Mouse (Mus musculus) hindbrain, embryonic 10.5 days (tissue): Measurements from ENCODE around the gene Zzef1. TPM values are rescaled to one million over a fixed set of nuclear protein-coding genes. Genes with fewer than 3 reads are reported as not detected.

Experiments
- DNase-seq: peaks from one replicate; pipeline ENCODE4 v3.0.0-alpha.2; 2017; ENCODE audit warnings: low spot score
- H3K27ac ChIP-seq: fragments of 300-500 bp; sonication (generic); 2 replicates; pipeline ENCODE4 v1.5.1; 2016; ENCODE audit warnings: mild to moderate bottlenecking, moderate library complexity
- H3K27me3 ChIP-seq: fragments of 300-500 bp; sonication (generic); 2 replicates; pipeline ENCODE4 v1.6.1; 2016; ENCODE audit warnings: mild to moderate bottlenecking; ENCODE audit not compliant: poor library complexity, insufficient read depth, severe bottlenecking
- H3K36me3 ChIP-seq: fragments of 300-500 bp; sonication (generic); 2 replicates; pipeline ENCODE4 v1.6.1; 2016; ENCODE audit warnings: mild to moderate bottlenecking, moderate library complexity
- H3K4me1 ChIP-seq: fragments of 300-500 bp; sonication (generic); replicated peaks from 2 replicates; pipeline ENCODE4 v1.6.1; 2016; ENCODE audit warnings: mild to moderate bottlenecking
- H3K4me3 ChIP-seq: fragments of 300-500 bp; sonication (generic); 2 replicates; pipeline ENCODE4 v1.5.1; 2016; ENCODE audit warnings: mild to moderate bottlenecking, moderate library complexity
- H3K9me3 ChIP-seq: fragments of 300-500 bp; sonication (generic); 2 replicates; pipeline ENCODE4 v1.6.1; 2016; ENCODE audit warnings: mild to moderate bottlenecking, moderate library complexity
- WGBS: fragments of 180-500 bp; shearing (Covaris S2); methylation state at CpG from one replicate; pipeline ENCODE4 v1.1.7; 2016; 5-methylcytosine and 5-hydroxymethylcytosine counted together
- polyA plus RNA-seq: library from polyadenylated mRNA; unstranded; fragments of >200 nt; fragmentation: Nextera tagmentation; extraction: Ambion mirVana; gene quantifications from 2 replicates; pipeline ENCODE4 v1.2.1, GENCODE M21; 2016

Gene Zzef1
- polyA plus RNA-seq, 1 experiment from 2014 or later = 8.6 TPM

GRCm38 (mm10) chr11:72782103-72782502 lies 13.9 kb upstream of the Zzef1 start:
- Histone ChIP-seq H3K4me1 (no peaks in the 10 kb centered on the region), H3K36me3 (no peaks in the 10 kb centered on the region), H3K27ac (no peak overlapping the region), H3K4me3 (no peak overlapping the region), H3K27me3 (no peaks in the 10 kb centered on the region), H3K9me3 (no peaks in the 10 kb centered on the region)
- no peak for DNase-seq
- 78% methylated on average over 2 of the region's 2 CpGs for WGBS

- H3K27me3 ChIP-seq = no peaks in the 10 kb centered on the region
- no peak for DNase-seq
- H3K27ac ChIP-seq = no peak overlapping the region
- H3K4me1 ChIP-seq = no peaks in the 10 kb centered on the region
- 83% methylated on average over 3 of the region's 3 CpGs for WGBS
- no peaks in the 10 kb centered on the region for H3K36me3 ChIP-seq
- H3K9me3 ChIP-seq = no peaks in the 10 kb centered on the region
- no peak overlapping the region for H3K4me3 ChIP-seq
Measured at GRCm38 (mm10) chr11:72782503-72782902, 13.5 kb upstream of the Zzef1 start.

GRCm38 (mm10) chr11:72792033-72792432 lies 4.0 kb upstream of the Zzef1 start:
- no peak overlapping the region for H3K27ac ChIP-seq
- H3K4me1 ChIP-seq = peaks cover 18% of the 10 kb centered on the region
- no peaks in the 10 kb centered on the region for H3K9me3 ChIP-seq
- no peaks in the 10 kb centered on the region for H3K36me3 ChIP-seq
- H3K27me3 ChIP-seq = no peaks in the 10 kb centered on the region
- H3K4me3 ChIP-seq = no peak overlapping the region
- DNase-seq = no peak

GRCm38 (mm10) chr11:72795149-72795454 lies 924 bp upstream of the Zzef1 start:
- 20% methylated on average over 14 of the region's 14 CpGs for WGBS
- Histone ChIP-seq H3K4me3 (peak overlapping the region; percentile 100), H3K27me3 (no peaks in the 10 kb centered on the region), H3K4me1 (peaks cover 23% of the 10 kb centered on the region), H3K27ac (peak overlapping the region; percentile 92), H3K36me3 (no peaks in the 10 kb centered on the region), H3K9me3 (no peaks in the 10 kb centered on the region)
- DNase-seq = no peak

GRCm38 (mm10) chr11:72796296-72796687 lies 266 bp downstream of the Zzef1 start:
- H3K36me3 ChIP-seq = no peaks in the 10 kb centered on the region

GRCm38 (mm10) chr11:72796773-72797338 lies 830 bp downstream of the Zzef1 start:
- Histone ChIP-seq H3K4me1 (peaks cover 23% of the 10 kb centered on the region), H3K27me3 (no peaks in the 10 kb centered on the region), H3K4me3 (peak overlapping the region; percentile 100), H3K36me3 (no peaks in the 10 kb centered on the region), H3K9me3 (no peaks in the 10 kb centered on the region), H3K27ac (peak overlapping the region; percentile 92)
- DNase-seq = no peak
- 23% methylated on average over 10 of the region's 10 CpGs for WGBS

More at GRCm38 (mm10) chr11:72796296-72796687, 266 bp downstream of the Zzef1 start:
- Histone ChIP-seq H3K27me3 (no peaks in the 10 kb centered on the region), H3K9me3 (no peaks in the 10 kb centered on the region), H3K4me1 (peaks cover 23% of the 10 kb centered on the region), H3K4me3 (peak overlapping the region; percentile 100), H3K27ac (peak overlapping the region; percentile 92)
- DNase-seq = no peak
- WGBS = under 1% methylated on average over 42 of the region's 42 CpGs

GRCm38 (mm10) chr11:72798112-72798511 lies 2.1 kb downstream of the Zzef1 start:
- Histone ChIP-seq H3K36me3 (no peaks in the 10 kb centered on the region), H3K27me3 (no peaks in the 10 kb centered on the region), H3K4me3 (no peak overlapping the region)

GRCm38 (mm10) chr11:72801182-72801581 lies 5.2 kb downstream of the Zzef1 start:
- Histone ChIP-seq H3K27ac (no peak overlapping the region), H3K36me3 (no peaks in the 10 kb centered on the region), H3K4me3 (no peak overlapping the region), H3K27me3 (no peaks in the 10 kb centered on the region), H3K4me1 (peaks cover 13% of the 10 kb centered on the region), H3K9me3 (no peaks in the 10 kb centered on the region)
- no peak for DNase-seq

More at GRCm38 (mm10) chr11:72798112-72798511, 2.1 kb downstream of the Zzef1 start:
- Histone ChIP-seq H3K4me1 (peaks cover 23% of the 10 kb centered on the region), H3K27ac (no peak overlapping the region), H3K9me3 (no peaks in the 10 kb centered on the region)
- no peak for DNase-seq

- no peaks in the 10 kb centered on the region for H3K27me3 ChIP-seq
- 86% methylated on average over 3 of the region's 3 CpGs for WGBS
- H3K4me3 ChIP-seq = no peak overlapping the region
- no peaks in the 10 kb centered on the region for H3K9me3 ChIP-seq
- H3K36me3 ChIP-seq = no peaks in the 10 kb centered on the region
- no peaks in the 10 kb centered on the region for H3K4me1 ChIP-seq
- DNase-seq = no peak
- no peak overlapping the region for H3K27ac ChIP-seq
Measured at GRCm38 (mm10) chr11:72803038-72803437, 7.0 kb downstream of the Zzef1 start.

GRCm38 (mm10) chr11:72804586-72804985 lies 8.6 kb downstream of the Zzef1 start:
- Histone ChIP-seq H3K36me3 (no peaks in the 10 kb centered on the region), H3K4me3 (no peak overlapping the region), H3K4me1 (no peaks in the 10 kb centered on the region), H3K27me3 (no peaks in the 10 kb centered on the region), H3K27ac (no peak overlapping the region), H3K9me3 (no peaks in the 10 kb centered on the region)
- no peak for DNase-seq

GRCm38 (mm10) chr11:72805232-72805631 lies 9.2 kb downstream of the Zzef1 start:
- Histone ChIP-seq H3K4me3 (no peak overlapping the region), H3K27ac (no peak overlapping the region), H3K9me3 (no peaks in the 10 kb centered on the region), H3K4me1 (no peaks in the 10 kb centered on the region), H3K36me3 (no peaks in the 10 kb centered on the region), H3K27me3 (no peaks in the 10 kb centered on the region)
- 81% methylated on average over 3 of the region's 3 CpGs for WGBS
- DNase-seq = no peak

- Histone ChIP-seq H3K27me3 (no peaks in the 10 kb centered on the region), H3K9me3 (no peaks in the 10 kb centered on the region), H3K27ac (no peak overlapping the region), H3K4me1 (no peaks in the 10 kb centered on the region; the same call in 1 of the 2 replicates), H3K36me3 (no peaks in the 10 kb centered on the region), H3K4me3 (no peak overlapping the region)
- WGBS = 80% methylated on average over 2 of the region's 2 CpGs
- DNase-seq = no peak
Measured at GRCm38 (mm10) chr11:72806556-72806955, 10.5 kb downstream of the Zzef1 start.

GRCm38 (mm10) chr11:72807992-72808391 lies 12.0 kb downstream of the Zzef1 start:
- no peak overlapping the region for H3K27ac ChIP-seq
- no peaks in the 10 kb centered on the region for H3K36me3 ChIP-seq
- H3K4me1 ChIP-seq = no peaks in the 10 kb centered on the region; the same call in 1 of the 2 replicates
- 88% methylated on average over 4 of the region's 4 CpGs for WGBS
- no peaks in the 10 kb centered on the region for H3K27me3 ChIP-seq
- H3K4me3 ChIP-seq = no peak overlapping the region
- no peaks in the 10 kb centered on the region for H3K9me3 ChIP-seq
- DNase-seq = no peak

- 0 out of 2 replicates have a peak, but pooled peaks cover 4% of the 10 kb centered on the region for H3K36me3 ChIP-seq
- no peaks in the 10 kb centered on the region for H3K9me3 ChIP-seq
- H3K4me1 ChIP-seq = no peaks in the 10 kb centered on the region; the same call in 1 of the 2 replicates
- H3K27me3 ChIP-seq = no peaks in the 10 kb centered on the region
- no peak for DNase-seq
- WGBS = 94% methylated on average over 5 of the region's 5 CpGs
- H3K27ac ChIP-seq = no peak overlapping the region
- no peak overlapping the region for H3K4me3 ChIP-seq
Measured at GRCm38 (mm10) chr11:72813687-72814086, 17.7 kb downstream of the Zzef1 start.
